11 mouse cellular contexts compared by ENCODE assay signal in genomic region chr12:3761591-3762295, GRCm38 (mm10). TPM values are rescaled to one million over a fixed set of nuclear protein-coding genes. Genes with fewer than 3 reads are reported as not detected.
DNase-seq lines count a peak whose midpoint lies in the region; ATAC-seq and TF ChIP-seq lines count a peak whose summit lies in the region.
"Had no signal": no experiment of that assay in that cellular context is flagged by ENCODE, and none has a peak within 500 bp of the region (broad histone marks: within the 10 kb centered on the region; RNA-seq: fewer than 3 reads in every experiment).

No protein-coding gene starts in this region.

- no peak overlapping the region for H3K9ac ChIP-seq in midbrain, embryonic 15.5 days

- no peak for TF ChIP-seq POLR2A in cerebellum, adult 2 months (IDR thresholded peaks at IDR 0.05; ENCODE audit: borderline replicate concordance, insufficient read depth, low read length)

- DNase-seq in left cerebral cortex, postnatal 4 days, result peak; percentile 86
- no peak for DNase-seq in left cerebral cortex, adult 9 months (ENCODE audit: low spot score in 2 of 2)
- peak; percentile 94 to 96 for DNase-seq in cerebellum, adult 2 months
- DNase-seq in adrenal gland, adult 2 months, result no peak
- DNase-seq: thymus, postnatal 4 days had no signal

- no peaks in the 10 kb centered on the region for H3K27me3 ChIP-seq in cerebellum, adult 2 months (ENCODE audit: control insufficient read depth, insufficient read depth, low read length)
- no peaks in the 10 kb centered on the region for H3K27me3 ChIP-seq in midbrain, embryonic 15.5 days (replicated peaks)

- intact Hi-C loops in left cerebral cortex, postnatal 4 days (cut with DNase I), result no loop called here

- no peaks in the 10 kb centered on the region for H3K36me3 ChIP-seq in midbrain, embryonic 15.5 days (replicated peaks)

- no peak overlapping the region for H3K4me3 ChIP-seq in cerebellum, adult 2 months (replicated peaks; ENCODE audit: insufficient read depth, low read depth, low read length)
- no peak overlapping the region for H3K4me3 ChIP-seq in midbrain, embryonic 15.5 days
- H3K4me3 ChIP-seq: myocyte had no signal

- peak; percentile 71 for ATAC-seq in cerebellum, adult (ENCODE audit: insufficient number of reproducible peaks, low FRiP score, low TSS enrichment)
- ATAC-seq in midbrain, embryonic 15.5 days (replicated peaks), result peak; percentile 79
- ATAC-seq in frontal cortex, adult (ENCODE audit: low TSS enrichment), result no peak
- ATAC-seq: intestine, embryonic 16.5 days had no signal

- H3K4me1 ChIP-seq in cerebellum, adult 2 months (ENCODE audit: control insufficient read depth, insufficient read depth, low read length), result peaks cover 44% of the 10 kb centered on the region
- peaks cover 8% of the 10 kb centered on the region; the same call in 1 of the 2 replicates for H3K4me1 ChIP-seq in midbrain, embryonic 15.5 days

- H3K27ac ChIP-seq in cerebellum, adult 2 months (ENCODE audit: insufficient read depth, low read length), result peak overlapping the region; percentile 99
- H3K27ac ChIP-seq in midbrain, embryonic 15.5 days, result peak overlapping the region; percentile 62; the same call in 1 of the 2 replicates
- H3K27ac ChIP-seq: macrophage had no signal

- WGBS in cerebellum, adult 2 months, result 8% methylated on average over 6 of the region's 6 CpGs
- 66% methylated on average over 6 of the region's 6 CpGs for whole genome bisulfite sequencing in midbrain, embryonic 15.5 days

- no peak for TF ChIP-seq CTCF in cerebellum, adult 2 months (IDR thresholded peaks at IDR 0.05; ENCODE audit: borderline replicate concordance, insufficient read depth, low read depth, low read length)

- no peak overlapping the region for H3K4me2 ChIP-seq in midbrain, embryonic 15.5 days

- H3K9me3 ChIP-seq in midbrain, embryonic 15.5 days, result no peaks in the 10 kb centered on the region

RNA-seq across cellular contexts. Expression of gene Dnmt3a, which starts 44.1 kb away (rescaled TPM):
- 100 to 1,000 TPM; 184 to 206 TPM for total RNA-seq in left cerebral cortex, postnatal 4 days (2021)
- polyA plus RNA-seq in cerebellum, adult 2 months (2012; rRNA removed), result 43.2 and 47.6 TPM in 2 replicates
- polyA plus RNA-seq in midbrain, embryonic 15.5 days (2015; fragmentation: Nextera tagmentation; extraction: Ambion mirVana), result 144 and 152 TPM in 2 replicates
- total RNA-seq in adrenal gland, adult 2 months (2021), result 10 to 100 TPM; 36.7 to 42.4 TPM
- polyA plus RNA-seq in adrenal gland, adult 2 months (2012; rRNA removed), result 9.7 and 10.2 TPM in 2 replicates

Comparison
In these comparisons a context has a peak if more than half of its experiments do, and no peak if none do; other contexts are left out.
1. DNase-seq: peak in left cerebral cortex, postnatal 4 days (single experiment) and cerebellum, adult 2 months (2 of 2); none in left cerebral cortex, adult 9 months (0 of 2) and adrenal gland, adult 2 months (single experiment).